Mouse (Mus musculus) hindbrain, postnatal 0 days (tissue): ENCODE measurements around the gene Esx1. TPM values are rescaled to one million over a fixed set of nuclear protein-coding genes. Genes with fewer than 3 reads are reported as not detected.

Experiments used
- ATAC-seq: fragments of 200-750 bp; cut with Nextera tagmentation; 2 replicates; pipeline ENCODE4 v1.8.0; 2017; ENCODE audit warnings: mild to moderate bottlenecking, moderate TSS enrichment, moderate library complexity
- DNase-seq: peaks from one replicate; pipeline ENCODE4 v3.0.0-alpha.2; 2015; ENCODE audit warnings: low spot score
- H3K27ac ChIP-seq: fragments of 300-500 bp; sonication (generic); 2 replicates; pipeline ENCODE4 v1.5.1; 2014; ENCODE audit warnings: mild to moderate bottlenecking
- H3K27me3 ChIP-seq: fragments of 300-500 bp; sonication (generic); 2 replicates; pipeline ENCODE4 v1.6.1; 2014; ENCODE audit warnings: low read length, mixed read lengths; ENCODE audit not compliant: insufficient read depth
- H3K36me3 ChIP-seq: fragments of 300-500 bp; sonication (generic); 2 replicates; pipeline ENCODE4 v1.6.1; 2014; ENCODE audit warnings: low read length, mixed read lengths; ENCODE audit not compliant: insufficient read depth
- H3K4me1 ChIP-seq: fragments of 300-500 bp; sonication (generic); 2 replicates; pipeline ENCODE4 v1.6.1; 2014; ENCODE audit warnings: antibody characterized with exemption, low read length, mixed read lengths; ENCODE audit not compliant: insufficient read depth
- H3K4me2 ChIP-seq: fragments of 300-500 bp; sonication (generic); 2 replicates; pipeline ENCODE4 v1.6.1; 2014; ENCODE audit warnings: low read depth, mild to moderate bottlenecking, low read length, moderate library complexity, mixed read lengths
- H3K4me3 ChIP-seq: fragments of 300-500 bp; sonication (generic); 2 replicates; pipeline ENCODE4 v1.5.1; 2014; ENCODE audit warnings: low read length
- H3K9ac ChIP-seq: fragments of 300-500 bp; sonication (generic); replicated peaks from 2 replicates; pipeline ENCODE4 v1.6.1; 2014; ENCODE audit warnings: mild to moderate bottlenecking, low read length, moderate library complexity, mixed read lengths
- H3K9me3 ChIP-seq: fragments of 300-500 bp; sonication (generic); 2 replicates; pipeline ENCODE4 v1.6.1; 2016; ENCODE audit warnings: low read length, mixed read lengths
- CTCF ChIP-seq: IDR thresholded peaks from 2 replicates; pipeline ENCODE4 v1.5.1; 2016; ENCODE audit warnings: antibody characterized with exemption, control low read depth, low read depth
- WGBS: fragments of 180-500 bp; shearing (Covaris S2); extraction: QIAGEN DNeasy Blood & Tissue Kit; methylation state at CpG from one replicate; pipeline ENCODE4 v1.1.7; 2014; 5-methylcytosine and 5-hydroxymethylcytosine counted together
- polyA plus RNA-seq: library from polyadenylated mRNA; unstranded; fragments of >200 nt; fragmentation: Nextera tagmentation; extraction: Ambion mirVana; gene quantifications from 2 replicates; pipeline ENCODE4 v1.2.1, GENCODE M21; 2015
- total RNA-seq: library from RNA; depleted of rRNA; stranded (reverse); fragments of >200 nt; gene quantifications from 2 replicates; pipeline ENCODE4 v1.2.3, GENCODE M21; 2014

The Esx1 gene
- total and polyA plus RNA-seq, 2 experiments from 2014 or later = not detected

GRCm38 (mm10) chrX:137144674-137145073 is 22.8 kb upstream of the Esx1 start:
- Histone ChIP-seq H3K9ac (no peak overlapping the region), H3K9me3 (no peaks in the 10 kb centered on the region), H3K36me3 (no peaks in the 10 kb centered on the region), H3K4me1 (no peaks in the 10 kb centered on the region), H3K4me3 (no peak overlapping the region), H3K27me3 (no peaks in the 10 kb centered on the region), H3K27ac (no peak overlapping the region), H3K4me2 (no peak overlapping the region)
- no peak for DNase-seq
- TF ChIP-seq CTCF = peak; percentile 30; the same call in 1 of the 2 replicates
- WGBS = 33% methylated on average over 4 of the region's 4 CpGs
- ATAC-seq = no peak

DNA sequence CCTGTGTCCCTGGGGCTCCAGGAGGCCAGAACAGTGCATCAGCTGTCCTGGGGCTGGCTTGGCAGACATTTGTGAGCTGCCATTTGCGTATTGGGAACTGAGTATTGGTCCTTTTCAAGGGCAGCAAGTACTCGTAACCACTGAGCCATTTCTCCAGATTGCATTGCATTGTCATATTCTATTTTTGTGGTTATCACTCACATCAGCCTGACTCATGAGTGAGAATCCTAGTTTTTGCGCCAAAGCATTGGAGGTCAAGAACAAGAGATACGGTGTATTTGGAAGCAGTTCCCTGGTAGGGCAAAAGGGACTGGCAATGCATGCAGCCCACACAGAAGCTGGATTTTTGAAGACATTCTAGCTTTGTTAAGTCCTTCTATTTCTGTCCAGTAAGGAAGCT is 21.8 kb upstream of the Esx1 start:
- no peaks in the 10 kb centered on the region for H3K36me3 ChIP-seq
- H3K9me3 ChIP-seq = no peaks in the 10 kb centered on the region
- H3K4me2 ChIP-seq = no peak overlapping the region
- no peak overlapping the region for H3K9ac ChIP-seq
- H3K27ac ChIP-seq = no peak overlapping the region
- TF ChIP-seq CTCF = no peak
- H3K4me1 ChIP-seq = no peaks in the 10 kb centered on the region
- DNase-seq (no peak), ATAC-seq (no peak)
- H3K27me3 ChIP-seq = no peaks in the 10 kb centered on the region
- no peak overlapping the region for H3K4me3 ChIP-seq
- 88% methylated on average over 4 of the region's 4 CpGs for WGBS

- 39% methylated on average over 2 of the region's 2 CpGs for WGBS
- Histone ChIP-seq H3K9me3 (no peaks in the 10 kb centered on the region), H3K27ac (no peak overlapping the region), H3K4me2 (no peak overlapping the region), H3K4me1 (no peaks in the 10 kb centered on the region), H3K36me3 (no peaks in the 10 kb centered on the region), H3K4me3 (no peak overlapping the region), H3K9ac (no peak overlapping the region), H3K27me3 (no peaks in the 10 kb centered on the region)
- ATAC-seq = no peak
- TF ChIP-seq CTCF = peak; percentile 33; the same call in 1 of the 2 replicates
- no peak for DNase-seq
Measured at GRCm38 (mm10) chrX:137142546-137142945, 20.7 kb upstream of the Esx1 start.

- DNase-seq (peak; percentile 66), ATAC-seq (no peak)
- Histone ChIP-seq H3K9me3 (no peaks in the 10 kb centered on the region), H3K4me1 (no peaks in the 10 kb centered on the region), H3K4me3 (no peak overlapping the region), H3K36me3 (no peaks in the 10 kb centered on the region), H3K9ac (no peak overlapping the region), H3K27ac (no peak overlapping the region), H3K27me3 (no peaks in the 10 kb centered on the region), H3K4me2 (no peak overlapping the region)
- TF ChIP-seq CTCF = peak; percentile 78
- WGBS = 25% methylated on average over 6 of the region's 6 CpGs
Measured at GRCm38 (mm10) chrX:137141669-137142068, 19.8 kb upstream of the Esx1 start.

DNA sequence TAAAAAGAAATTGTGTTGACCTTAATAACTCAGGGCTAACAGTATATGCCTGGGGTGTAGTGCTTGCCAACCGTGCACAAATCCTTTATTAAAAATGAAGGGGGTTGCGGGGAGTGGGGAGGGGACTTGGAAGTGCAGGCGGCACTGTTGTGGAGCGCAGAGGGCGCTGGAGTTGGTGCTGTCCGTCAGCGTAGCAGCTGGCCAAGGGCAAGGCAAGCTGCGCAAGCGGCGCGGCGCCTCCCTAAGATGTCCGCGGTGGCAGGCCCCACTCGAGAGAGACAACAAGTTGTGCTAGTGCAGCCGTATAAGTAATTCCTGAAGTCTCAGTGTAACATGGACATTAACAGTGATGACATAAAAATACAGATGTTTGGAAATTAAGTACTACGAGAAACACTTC is 5.7 kb upstream of the Esx1 start:
- Histone ChIP-seq H3K9me3 (no peaks in the 10 kb centered on the region), H3K36me3 (no peaks in the 10 kb centered on the region), H3K27ac (no peak overlapping the region), H3K4me1 (no peaks in the 10 kb centered on the region), H3K27me3 (peaks cover 6% of the 10 kb centered on the region), H3K4me2 (no peak overlapping the region), H3K4me3 (no peak overlapping the region), H3K9ac (no peak overlapping the region)
- 17% methylated on average over 17 of the region's 17 CpGs for WGBS
- TF ChIP-seq CTCF = no peak
- ATAC-seq (no peak), DNase-seq (no peak)

DNA sequence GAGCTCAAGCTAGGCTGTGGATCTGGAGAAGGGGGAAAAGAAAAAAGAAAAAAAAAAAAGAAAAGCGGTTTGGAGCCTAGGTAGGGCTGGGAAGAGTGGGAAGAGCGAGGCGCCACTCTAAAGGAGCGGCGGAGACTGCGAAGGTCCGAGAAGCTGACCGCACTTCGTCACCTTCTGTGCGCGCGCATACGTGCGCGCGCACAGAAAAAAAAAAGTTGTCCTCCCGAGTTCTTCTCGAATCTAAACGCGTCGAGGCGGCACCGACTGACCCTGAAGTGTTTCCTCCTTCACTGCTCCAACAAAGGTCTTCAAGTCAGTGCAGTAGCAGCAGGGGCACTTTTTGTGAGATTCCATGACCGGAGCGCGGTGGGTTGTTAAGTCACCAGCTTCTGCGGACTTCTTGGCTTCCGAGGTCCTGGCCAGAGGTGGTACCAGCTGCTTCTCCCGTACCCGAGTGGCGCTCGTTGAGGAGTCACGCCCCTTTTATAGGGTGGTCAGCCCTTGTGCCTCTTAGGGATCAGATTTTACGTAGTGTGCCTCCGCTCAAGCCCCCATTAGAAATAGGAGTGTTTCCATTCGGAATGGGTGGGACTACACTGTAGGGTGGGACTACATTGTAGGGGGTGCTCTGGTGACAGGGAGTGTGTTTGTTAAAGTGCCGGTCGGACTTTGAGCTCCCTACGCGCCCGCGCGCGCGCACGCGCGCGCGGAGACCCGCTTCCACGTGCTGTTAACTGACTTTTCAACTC is 2.0 kb downstream of the Esx1 start:
- H3K4me1 ChIP-seq = no peaks in the 10 kb centered on the region
- peaks cover 18% of the 10 kb centered on the region for H3K27me3 ChIP-seq
- DNase-seq = no peak
- no peaks in the 10 kb centered on the region for H3K9me3 ChIP-seq
- no peak overlapping the region for H3K27ac ChIP-seq
- ATAC-seq = no peak
- H3K9ac ChIP-seq = no peak overlapping the region
- H3K4me2 ChIP-seq = no peak overlapping the region; the same call in 1 of the 2 replicates
- H3K4me3 ChIP-seq = no peak overlapping the region
- TF ChIP-seq CTCF = no peak
- no peaks in the 10 kb centered on the region for H3K36me3 ChIP-seq
- 30% methylated on average over 52 of the region's 52 CpGs for WGBS

DNA sequence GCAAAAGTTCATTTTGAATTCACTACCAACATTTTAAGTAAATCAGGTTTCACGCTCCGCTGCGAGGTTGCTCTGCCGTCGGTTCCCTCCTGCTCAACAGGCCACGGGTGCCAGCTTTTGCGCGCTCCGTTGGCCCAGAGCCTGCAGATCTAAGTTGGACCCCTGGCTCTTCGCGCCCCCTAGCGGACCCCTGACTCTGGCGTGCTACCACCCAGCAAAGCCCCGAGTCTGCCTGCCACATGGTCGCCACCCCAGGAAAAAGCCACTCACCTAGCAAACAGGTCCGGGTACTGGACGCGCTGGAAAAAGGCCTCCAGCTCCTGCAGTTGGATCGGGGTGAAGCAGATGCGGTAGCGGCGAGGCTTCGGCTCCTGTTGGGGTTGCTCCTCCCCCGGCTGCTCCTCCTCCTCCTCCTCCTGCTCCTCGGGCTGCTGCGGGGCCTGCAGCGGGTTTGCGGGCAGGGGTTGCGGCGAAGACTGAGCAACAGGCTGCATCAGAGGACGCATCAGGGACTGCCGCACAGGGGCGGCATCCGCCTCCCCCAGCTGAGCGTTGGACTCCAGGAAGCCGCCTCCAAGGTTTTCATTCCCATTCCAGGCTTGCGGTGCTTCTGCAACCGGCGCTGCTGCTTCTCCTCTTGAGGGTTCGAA is 3.7 kb downstream of the Esx1 start:
- Histone ChIP-seq H3K9ac (no peak overlapping the region), H3K27me3 (peaks cover 18% of the 10 kb centered on the region), H3K36me3 (no peaks in the 10 kb centered on the region), H3K4me1 (no peaks in the 10 kb centered on the region), H3K9me3 (no peaks in the 10 kb centered on the region), H3K27ac (no peak overlapping the region), H3K4me2 (no peak overlapping the region), H3K4me3 (peak overlapping the region; percentile 4; the same call in 1 of the 2 replicates)
- DNase-seq = peak; percentile 66
- WGBS = 28% methylated on average over 40 of the region's 40 CpGs
- ATAC-seq = 0 out of 2 replicates have a peak, but pooled peaks have one; percentile 45
- peak; percentile 46 for TF ChIP-seq CTCF
